Mouse (Mus musculus) cerebellum, adult 11 months (tissue): ENCODE measurements at regions not wholly inside any gene's neighbourhood (a gene's known extent, or its start where the extent isn't known, plus 50 kb on each side); places are given as distances from the start of the nearest gene placed in this dataset.

Experiments used
- DNase-seq: peaks from one replicate; pipeline ENCODE4 v3.0.0; 2022

DNA sequence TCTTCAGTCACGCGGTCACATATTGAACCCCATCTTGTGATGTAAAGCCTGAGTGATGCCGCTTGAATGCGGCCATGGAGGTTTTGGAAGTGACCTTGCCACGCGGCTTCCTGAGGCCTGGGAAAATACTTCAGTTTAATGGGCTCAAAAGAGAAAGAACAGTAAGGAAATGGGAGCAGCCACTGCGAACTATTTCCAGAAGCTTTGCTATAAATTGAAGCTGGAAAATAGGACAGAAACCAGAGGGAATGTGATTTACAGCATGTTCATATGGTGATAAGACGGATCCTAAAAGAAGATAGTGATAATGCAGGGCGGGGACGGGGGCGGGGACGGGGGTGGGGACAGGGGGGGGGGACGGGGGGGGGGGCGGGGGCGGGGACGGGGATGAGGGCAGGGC is 52.7 kb upstream of the Trpc4 start:
- no peak for DNase-seq

DNA sequence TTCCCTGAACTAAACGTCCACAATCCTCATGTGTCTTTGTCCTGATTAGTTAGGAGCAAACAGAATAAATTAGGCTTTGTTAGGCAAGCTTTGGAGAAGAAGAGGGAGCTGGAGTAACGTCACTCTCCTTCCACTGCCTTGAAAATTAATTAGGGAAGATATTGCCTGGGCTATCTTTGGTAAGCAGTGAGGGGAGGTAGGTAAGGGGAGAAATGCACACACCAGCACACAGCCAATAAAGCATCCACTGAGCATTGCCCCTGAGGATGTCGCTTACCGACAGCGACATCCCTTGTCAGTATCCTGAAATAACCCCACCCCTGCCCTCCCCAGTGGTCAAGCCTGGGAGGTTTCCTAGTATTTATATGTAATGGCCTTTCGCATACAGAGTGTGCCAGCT is 72.2 kb upstream of the Trpc4 start:
- DNase-seq: no peak

DNA sequence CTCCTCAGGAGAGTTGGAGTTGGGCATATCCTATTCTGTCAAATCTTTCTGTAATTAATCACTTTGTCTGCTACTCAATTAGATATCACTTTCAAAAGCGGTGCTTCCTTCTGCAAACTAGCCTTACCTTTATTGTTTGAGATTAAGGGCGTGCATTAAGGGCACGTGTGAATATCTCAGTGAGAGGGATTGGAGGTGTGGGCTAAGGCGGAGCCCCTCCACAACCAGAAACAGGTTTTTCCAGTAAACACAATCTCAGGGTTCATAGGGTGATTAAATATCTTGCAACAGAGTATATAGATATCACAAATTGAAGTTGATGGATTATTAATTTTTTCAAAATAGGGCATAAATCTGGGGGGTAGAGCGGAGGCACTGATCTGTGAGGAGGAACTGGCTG is 79.4 kb upstream of the Trpc4 start:
- DNase-seq: no peak

DNA sequence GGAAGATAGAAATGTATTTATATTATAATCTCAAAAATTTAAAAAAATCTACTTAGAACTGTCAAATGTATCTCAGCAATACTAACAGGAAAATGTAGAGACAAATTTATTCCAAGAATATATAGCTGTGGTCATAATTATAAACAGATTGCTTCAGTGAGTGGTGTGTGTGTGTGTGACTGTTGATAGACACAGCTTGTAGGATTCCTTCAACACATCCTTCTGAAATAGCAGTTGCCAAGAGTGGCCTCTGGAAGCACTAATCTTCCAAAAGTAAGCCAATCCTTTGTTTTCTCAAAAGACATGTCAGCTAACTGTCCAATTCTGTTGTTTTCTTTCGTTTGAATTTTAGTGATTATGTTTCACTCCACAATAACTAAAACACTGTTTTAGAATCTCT is 95.2 kb upstream of the Trpc4 start:
- DNase-seq: no peak

GRCm38 (mm10) chr3:54054376-54054775 is 101.5 kb upstream of the Trpc4 start:
- DNase-seq: no peak

GRCm38 (mm10) chr3:54049370-54049769 is 106.5 kb upstream of the Trpc4 start:
- DNase-seq: no peak

DNA sequence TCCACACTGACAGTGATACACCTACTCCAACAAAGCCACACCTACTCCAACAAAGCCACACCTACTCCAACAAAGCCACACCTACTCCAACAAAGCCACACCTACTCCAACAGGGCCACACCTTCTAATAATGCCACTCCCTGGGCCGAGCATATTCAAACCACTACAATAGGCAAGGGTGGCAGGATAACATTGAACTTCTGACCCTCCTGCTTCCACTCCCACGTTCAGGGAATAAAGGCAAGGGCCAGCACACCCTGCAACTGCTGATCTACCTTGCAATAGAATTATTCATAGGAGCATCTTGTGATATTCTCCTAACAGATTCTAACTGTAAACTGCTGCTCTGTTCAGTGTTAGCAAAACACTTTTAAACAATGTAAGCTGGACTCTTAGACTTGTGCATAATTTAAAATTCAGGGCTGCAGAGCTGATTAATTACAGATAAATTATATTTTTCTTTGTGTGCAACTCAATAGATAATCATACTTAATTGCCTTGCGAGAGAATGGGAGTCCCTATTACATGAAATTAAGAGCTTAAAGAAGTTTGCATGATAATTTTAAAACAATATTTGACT is 107.7 kb upstream of the Trpc4 start:
- no peak for DNase-seq

DNA sequence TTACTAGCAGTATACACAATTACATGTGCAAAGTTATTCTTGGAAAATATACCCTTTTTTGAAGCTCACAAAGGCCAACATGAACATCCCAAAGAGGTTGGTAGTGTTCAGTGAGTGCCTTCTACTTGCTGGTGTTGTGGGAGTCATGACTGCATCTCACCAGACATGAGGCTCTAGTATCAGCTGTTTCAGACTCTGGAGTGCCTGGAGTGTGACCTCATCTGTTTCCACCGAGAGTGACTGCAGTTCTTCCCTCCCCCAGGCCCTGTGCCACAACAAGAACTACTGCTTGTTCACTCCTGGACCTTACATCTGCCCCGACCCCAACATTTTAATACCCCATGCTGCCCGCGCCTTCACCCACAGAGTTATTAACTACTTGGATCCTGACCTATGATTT is 128.5 kb upstream of the Trpc4 start:
- no peak for DNase-seq

DNA sequence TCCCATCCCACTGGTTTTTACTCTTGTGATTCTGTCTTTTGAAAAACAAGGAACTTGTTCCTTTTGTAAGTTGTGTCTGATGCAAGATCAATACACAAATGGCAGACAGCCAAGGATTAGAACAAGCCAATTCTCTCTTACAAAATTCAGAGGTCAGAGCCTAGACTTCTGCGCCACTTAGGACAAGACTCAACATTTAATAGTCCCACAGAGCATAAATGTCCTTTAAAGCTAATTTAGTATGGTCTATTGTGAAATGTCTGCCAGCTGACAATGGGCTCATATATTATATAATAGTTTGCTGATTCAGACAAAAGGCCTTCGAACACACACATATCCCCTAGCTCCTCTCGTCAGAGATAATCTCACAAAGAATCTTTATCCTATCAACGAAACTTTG is 135.6 kb upstream of the Trpc4 start:
- no peak for DNase-seq

DNA sequence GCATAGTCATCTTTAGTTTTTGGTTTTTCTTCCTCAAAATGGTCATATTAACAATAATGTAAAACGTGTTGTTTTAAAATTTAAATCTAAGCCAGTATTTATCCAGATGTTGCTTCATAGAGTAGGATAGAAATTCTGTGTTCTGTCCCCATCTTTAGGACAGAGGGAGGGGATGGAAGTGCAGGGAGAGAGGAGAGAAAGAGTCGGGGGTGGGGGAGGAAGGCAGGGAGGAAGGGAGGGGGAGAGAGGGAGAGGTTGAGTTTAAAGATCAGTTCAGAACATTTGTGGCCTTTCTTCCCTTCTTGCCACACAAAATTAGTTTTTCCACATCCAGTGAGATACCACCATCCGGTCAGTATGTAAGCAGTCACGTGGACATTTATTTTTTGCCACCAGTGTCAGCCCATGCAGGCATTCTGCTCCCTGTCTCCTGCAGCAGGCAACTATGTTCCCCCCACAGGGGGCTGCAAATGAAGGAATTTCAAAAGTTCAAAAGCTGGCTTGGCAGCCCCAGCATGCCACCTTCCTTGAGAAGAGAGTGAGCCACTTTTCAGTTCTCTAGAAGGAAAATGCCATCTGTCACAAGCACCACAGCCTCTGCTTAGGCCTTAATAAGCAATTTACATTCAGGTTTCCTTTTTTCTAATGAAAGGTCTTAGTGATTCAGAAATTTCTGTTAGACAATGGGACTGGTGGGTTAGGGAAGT is 137.7 kb upstream of the Trpc4 start:
- DNase-seq: no peak

- no peak for DNase-seq
Measured at GRCm38 (mm10) chr3:54016877-54017276, 139.0 kb upstream of the Trpc4 start.

DNA sequence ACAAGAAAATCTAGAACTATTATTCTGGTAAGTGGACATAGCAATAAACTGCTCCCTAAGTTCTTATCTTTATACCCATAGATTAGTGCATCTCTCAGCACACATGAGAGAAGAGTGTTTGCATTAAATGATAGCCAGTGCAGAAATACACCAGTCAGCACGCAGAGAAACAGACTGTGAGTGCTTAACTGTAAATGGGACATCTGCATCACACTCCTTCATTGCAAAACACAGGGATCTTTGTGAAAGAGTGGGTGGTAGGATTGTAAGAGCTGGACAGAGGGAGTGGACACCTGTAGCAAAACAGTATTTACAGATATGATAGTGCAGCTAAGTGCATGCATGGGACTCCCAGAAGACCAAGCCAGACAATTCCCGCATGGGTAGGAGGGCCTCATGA is 144.8 kb upstream of the Trpc4 start:
- DNase-seq: no peak

- no peak for DNase-seq
Measured at GRCm38 (mm10) chr3:53992993-53993392, 129.4 kb upstream of the Ufm1 start.

GRCm38 (mm10) chr3:53988796-53989195 is 125.2 kb upstream of the Ufm1 start:
- DNase-seq: no peak

DNA sequence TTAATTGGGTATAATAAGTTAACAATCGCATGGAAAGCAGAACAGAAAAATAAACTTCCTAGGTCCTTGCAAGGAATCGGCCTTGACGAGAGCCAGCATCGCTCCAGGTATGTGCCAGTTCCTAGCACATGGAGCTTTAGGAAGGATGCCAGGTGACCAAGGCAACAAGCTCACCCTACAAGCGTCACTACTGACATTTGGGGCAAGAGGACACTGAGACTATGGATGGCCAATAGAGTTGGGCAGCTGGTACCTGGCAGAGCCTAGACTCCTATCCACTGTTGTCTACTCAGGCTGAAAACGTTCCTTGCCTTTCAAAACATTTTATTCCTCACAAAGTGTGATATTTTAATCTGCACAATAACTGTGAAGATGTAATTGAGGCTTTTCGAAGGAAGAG is 124.6 kb upstream of the Ufm1 start:
- peak; percentile 11 for DNase-seq

DNA sequence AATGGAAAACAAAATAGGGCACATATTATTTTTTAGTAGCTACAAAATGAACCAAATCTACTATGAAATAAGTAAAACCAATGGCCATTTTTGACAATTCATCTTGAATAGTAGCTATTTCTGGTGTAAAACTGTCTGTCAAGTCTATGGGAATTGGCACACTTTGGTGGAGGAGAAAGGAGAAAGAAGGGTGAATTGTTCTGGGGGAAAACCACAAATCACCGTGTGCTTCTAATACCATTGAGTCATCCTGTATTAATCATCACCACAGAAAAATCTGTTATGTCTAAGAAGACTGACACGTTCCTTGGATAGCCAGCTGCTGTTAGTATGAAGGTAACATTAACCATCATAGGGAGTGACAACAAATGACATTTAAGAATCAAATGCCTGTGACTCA is 123.7 kb upstream of the Ufm1 start:
- no peak for DNase-seq

DNA sequence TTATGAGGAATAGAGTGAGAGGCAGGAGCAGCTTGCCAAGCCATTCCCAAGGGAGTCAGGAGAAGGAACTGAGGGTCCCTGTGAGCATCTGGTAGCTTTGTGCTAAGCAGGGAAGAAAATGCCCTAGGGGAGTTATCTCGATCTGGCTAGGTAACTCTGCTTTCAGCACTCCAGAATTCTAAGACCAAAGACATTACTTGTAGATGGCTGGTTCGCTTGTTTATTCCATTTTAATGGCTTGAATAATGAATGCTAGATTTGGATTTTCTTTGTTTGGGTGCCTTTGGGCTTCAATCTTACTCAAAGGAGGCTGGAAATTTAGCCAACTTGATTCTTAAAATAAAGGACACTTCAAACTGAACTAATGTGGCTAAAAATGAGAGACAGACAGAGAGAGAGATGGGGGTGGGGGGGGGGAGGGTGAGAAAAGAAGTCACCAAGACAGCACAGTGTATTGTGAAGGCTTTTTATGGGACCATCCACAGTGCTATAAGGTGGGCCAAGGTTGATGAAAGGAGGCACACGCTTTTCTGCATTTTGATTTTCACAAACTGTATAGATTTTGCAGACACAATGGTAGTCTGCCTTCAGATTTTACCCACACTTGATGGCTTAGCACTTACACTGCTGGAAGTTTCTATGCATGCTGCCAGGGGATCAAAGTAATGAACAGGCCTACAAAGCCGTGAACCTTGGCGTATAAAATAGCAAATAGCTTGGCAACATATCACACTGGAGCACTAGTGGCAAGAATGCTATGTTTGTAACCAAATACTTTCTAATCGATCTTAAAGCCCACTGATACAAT is 121.3 kb upstream of the Ufm1 start:
- DNase-seq: no peak

DNA sequence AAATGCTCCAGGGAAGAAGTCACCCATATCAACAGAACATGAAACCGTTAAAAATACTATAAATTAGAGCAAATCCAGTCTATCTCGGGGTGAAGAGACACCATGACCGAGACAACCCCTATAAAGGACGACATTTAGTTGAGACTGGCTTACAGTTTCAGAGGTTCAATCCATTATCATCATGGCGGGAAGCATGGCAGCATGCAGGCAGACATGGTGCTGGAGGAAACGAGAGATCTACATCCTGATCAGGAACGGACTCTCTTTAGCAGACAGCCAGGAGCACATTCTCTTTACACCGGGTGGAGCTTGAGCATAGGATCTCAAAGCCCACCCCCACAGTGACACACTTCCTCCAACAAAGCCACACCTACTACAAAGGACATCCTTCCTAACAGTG is 118.7 kb upstream of the Ufm1 start:
- DNase-seq: no peak

DNA sequence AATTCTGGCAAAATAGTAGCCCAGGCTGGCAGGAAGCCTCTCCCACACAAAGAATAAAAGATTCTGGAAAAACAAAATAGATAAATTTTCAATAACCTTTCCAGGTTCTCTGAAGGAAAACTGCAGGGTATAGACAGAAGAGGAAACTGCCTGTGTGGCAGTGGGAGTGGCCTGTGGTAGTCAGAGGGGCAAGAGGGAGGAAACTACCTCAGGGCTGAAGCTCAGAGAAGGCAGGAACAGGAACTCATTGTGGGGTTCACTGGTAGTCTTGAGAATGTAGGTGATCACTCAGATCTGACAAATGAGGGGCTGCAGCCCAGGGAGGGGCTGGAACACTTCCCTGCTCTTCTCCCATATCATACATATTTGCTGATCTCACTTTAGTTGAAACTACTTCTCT is 118.0 kb upstream of the Ufm1 start:
- no peak for DNase-seq

GRCm38 (mm10) chr3:53977379-53978080 is 113.9 kb upstream of the Ufm1 start:
- no peak for DNase-seq

DNA sequence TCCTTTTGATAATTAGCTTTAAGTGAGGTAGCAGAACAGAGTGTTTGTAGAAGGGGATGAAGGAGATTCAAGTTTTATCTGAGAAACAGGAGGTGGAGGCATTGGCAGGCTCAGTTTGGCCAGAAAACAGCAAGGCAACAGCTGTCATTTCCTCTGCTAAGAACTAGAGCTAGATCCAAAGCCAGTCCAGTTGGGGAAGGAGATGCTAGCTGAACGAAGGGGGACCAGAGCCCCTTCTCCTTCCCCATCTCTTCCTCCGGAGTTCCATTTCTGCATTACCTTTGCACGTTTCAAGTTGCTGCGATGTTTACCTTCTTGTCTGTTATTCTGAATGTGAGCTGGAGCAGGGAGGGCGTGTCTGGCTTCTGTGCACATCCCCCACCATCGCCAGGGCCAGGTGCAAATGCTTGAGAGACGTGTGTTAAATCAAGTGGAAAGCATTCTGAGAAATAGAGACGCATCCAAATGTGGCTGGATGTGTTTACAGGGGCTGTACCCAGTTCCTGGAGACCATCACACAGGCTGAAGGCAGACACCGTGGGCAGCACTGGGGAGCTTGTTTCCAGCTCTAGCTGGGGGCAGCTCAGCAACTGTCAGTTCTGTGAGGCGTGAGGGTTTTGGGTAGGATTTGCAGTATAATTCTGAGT is 111.4 kb upstream of the Ufm1 start:
- no peak for DNase-seq

GRCm38 (mm10) chr3:53969000-53969641 is 105.5 kb upstream of the Ufm1 start:
- DNase-seq: no peak

- no peak for DNase-seq
Measured at GRCm38 (mm10) chr3:53965142-53965541, 101.5 kb upstream of the Ufm1 start.
